Mouse (Mus musculus) heart, embryonic 12.5 days (tissue): ENCODE data around the gene Dennd4a. TPM values are rescaled to one million over a fixed set of nuclear protein-coding genes. Genes with fewer than 3 reads are reported as not detected.
A peak's percentile ranks its signal among the peaks of the same experiment; 100 is the strongest.

ENCODE experiments used
- ATAC-seq: fragments of 200-750 bp; cut with Nextera tagmentation; 2 replicates; pipeline ENCODE4 v1.8.0; 2017; ENCODE audit warnings: moderate TSS enrichment, moderate library complexity; ENCODE audit not compliant: insufficient number of reproducible peaks, low FRiP score
- H3K27ac ChIP-seq: fragments of 300-500 bp; sonication (generic); 2 replicates; pipeline ENCODE4 v1.5.1; 2016; ENCODE audit warnings: mild to moderate bottlenecking, moderate library complexity; ENCODE audit not compliant: poor library complexity, severe bottlenecking
- H3K27me3 ChIP-seq: fragments of 300-500 bp; sonication (generic); replicated peaks from 2 replicates; pipeline ENCODE4 v1.6.1; 2016; ENCODE audit warnings: mild to moderate bottlenecking, moderate library complexity
- H3K36me3 ChIP-seq: fragments of 300-500 bp; sonication (generic); 2 replicates; pipeline ENCODE4 v1.6.1; 2016; ENCODE audit warnings: mild to moderate bottlenecking, moderate library complexity
- H3K4me1 ChIP-seq: fragments of 300-500 bp; sonication (generic); replicated peaks from 2 replicates; pipeline ENCODE4 v1.6.1; 2016; ENCODE audit warnings: mild to moderate bottlenecking
- H3K4me2 ChIP-seq: fragments of 300-500 bp; sonication (generic); 2 replicates; pipeline ENCODE4 v1.6.1; 2016; ENCODE audit warnings: mild to moderate bottlenecking, moderate library complexity
- H3K4me3 ChIP-seq: fragments of 300-500 bp; sonication (generic); 2 replicates; pipeline ENCODE4 v1.5.1; 2016; ENCODE audit warnings: mild to moderate bottlenecking
- H3K9ac ChIP-seq: fragments of 300-500 bp; sonication (generic); 2 replicates; pipeline ENCODE4 v1.6.1; 2016; ENCODE audit warnings: mild to moderate bottlenecking, moderate library complexity
- H3K9me3 ChIP-seq: fragments of 300-500 bp; sonication (generic); replicated peaks from 2 replicates; pipeline ENCODE4 v1.6.1; 2016; ENCODE audit warnings: mild to moderate bottlenecking, moderate library complexity
- WGBS: fragments of 180-500 bp; shearing (Covaris S2); methylation state at CpG from one replicate; pipeline ENCODE4 v1.1.7; 2016; 5-methylcytosine and 5-hydroxymethylcytosine counted together
- polyA plus RNA-seq: library from polyadenylated mRNA; unstranded; fragments of >200 nt; fragmentation: Nextera tagmentation; extraction: Ambion mirVana; gene quantifications from 2 replicates; pipeline ENCODE4 v1.2.1, GENCODE M21; 2016

Gene Dennd4a
- polyA plus RNA-seq, result 5.4 and 8.0 TPM in 2 replicates

- Histone ChIP-seq H3K27me3 (no peaks in the 10 kb centered on the region), H3K36me3 (no peaks in the 10 kb centered on the region), H3K9ac (peak within 1 kb of the TSS; percentile 77), H3K4me2 (peak within 1 kb of the TSS; percentile 83), H3K4me3 (peak within 1 kb of the TSS; percentile 90), H3K4me1 (peaks cover 5% of the 10 kb centered on the region; the same call in 1 of the 2 replicates), H3K9me3 (no peaks in the 10 kb centered on the region), H3K27ac (peak within 1 kb of the TSS; percentile 94)
- WGBS, result under 1% methylated on average over 51 of the region's 51 CpGs
- ATAC-seq, result peak; percentile 98
Observed at GRCm38 (mm10) chr9:64810822-64811537, at the start of gene Dennd4a. TSS of gene Dennd4a (plus strand) at chr9:64811340.

DNA sequence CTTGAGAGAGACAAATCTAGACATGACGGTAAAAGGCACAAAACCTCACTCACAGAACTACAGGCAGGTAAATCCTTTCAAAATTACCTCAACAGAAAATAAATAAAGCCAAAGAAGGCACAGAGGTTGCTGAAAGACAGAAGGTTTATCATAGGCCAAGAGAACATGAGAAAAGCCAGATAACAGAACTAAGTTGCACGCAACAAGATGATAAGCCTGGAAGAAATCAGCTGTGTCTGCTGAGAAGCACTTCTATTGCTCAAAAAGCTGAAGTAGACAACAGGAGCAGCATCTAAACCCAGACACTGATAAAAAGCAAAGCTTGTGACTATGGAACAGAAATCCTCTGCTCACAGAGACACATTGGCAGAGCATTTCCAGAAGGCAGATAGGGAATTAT, 46.3 kb upstream of the Dennd4a start:
- no peak overlapping the region for H3K27ac ChIP-seq
- H3K4me2 ChIP-seq, result no peak overlapping the region
- no peaks in the 10 kb centered on the region for H3K9me3 ChIP-seq
- 0 out of 2 replicates have a peak, but pooled peaks cover 4% of the 10 kb centered on the region for H3K4me1 ChIP-seq
- H3K9ac ChIP-seq, result no peak overlapping the region
- no peaks in the 10 kb centered on the region for H3K27me3 ChIP-seq
- H3K36me3 ChIP-seq, result no peaks in the 10 kb centered on the region
- ATAC-seq, result no peak
- H3K4me3 ChIP-seq, result no peak overlapping the region
- 37% methylated on average over 2 of the region's 2 CpGs for WGBS

DNA sequence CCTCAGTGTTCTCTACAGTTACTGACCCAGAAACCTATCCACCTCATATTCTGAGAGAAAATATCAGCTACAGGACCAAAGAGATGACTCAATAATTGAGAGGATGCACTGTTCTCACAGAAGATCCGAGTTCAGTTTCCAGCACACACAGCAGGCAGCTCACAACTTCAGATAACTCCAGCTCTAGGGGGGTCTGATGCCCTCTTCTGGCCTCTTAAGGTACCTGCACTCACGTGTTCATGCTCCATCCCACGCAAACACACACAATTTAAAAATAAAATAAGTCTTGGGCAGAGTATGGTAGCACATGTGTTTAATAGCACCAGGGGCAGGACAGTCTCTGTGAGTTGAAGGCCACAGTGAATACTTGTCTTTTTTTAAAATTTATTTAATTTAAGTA, 45.0 kb upstream of the Dennd4a start:
- Histone ChIP-seq H3K9me3 (no peaks in the 10 kb centered on the region), H3K36me3 (no peaks in the 10 kb centered on the region), H3K4me3 (no peak overlapping the region), H3K4me2 (no peak overlapping the region), H3K4me1 (peaks cover 13% of the 10 kb centered on the region), H3K27ac (no peak overlapping the region), H3K9ac (no peak overlapping the region), H3K27me3 (no peaks in the 10 kb centered on the region)
- WGBS, result 87% methylated on average over 3 of the region's 3 CpGs
- ATAC-seq, result no peak

DNA sequence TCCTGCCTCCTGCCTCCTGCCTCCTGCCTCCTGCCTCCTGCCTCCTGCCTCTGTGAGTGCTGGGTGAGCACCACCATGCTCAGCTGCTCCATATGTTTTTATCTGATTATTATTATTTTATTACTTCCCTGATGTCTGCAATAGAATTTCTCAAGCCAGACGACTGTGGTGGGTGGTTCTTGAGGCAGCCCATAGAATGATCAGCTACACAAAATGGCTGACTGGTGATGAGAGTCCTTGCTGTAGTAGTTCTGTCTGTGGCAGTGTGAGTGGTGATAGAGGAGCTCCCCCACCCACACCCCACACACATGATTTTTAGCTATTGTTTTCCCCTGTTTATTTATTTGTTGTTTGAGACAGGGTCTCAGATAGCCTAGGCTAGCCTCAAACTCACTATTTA, 43.3 kb upstream of the Dennd4a start:
- Histone ChIP-seq H3K4me2 (no peak overlapping the region), H3K36me3 (no peaks in the 10 kb centered on the region), H3K9me3 (no peaks in the 10 kb centered on the region), H3K4me1 (peaks cover 20% of the 10 kb centered on the region), H3K27ac (no peak overlapping the region), H3K27me3 (no peaks in the 10 kb centered on the region), H3K4me3 (no peak overlapping the region), H3K9ac (no peak overlapping the region)
- WGBS, result 55% methylated on average over 1 of the region's 1 CpGs
- no peak for ATAC-seq

- no peaks in the 10 kb centered on the region for H3K27me3 ChIP-seq
- no peaks in the 10 kb centered on the region for H3K9me3 ChIP-seq
- ATAC-seq, result no peak
- no peak overlapping the region for H3K4me3 ChIP-seq
- peaks cover 32% of the 10 kb centered on the region for H3K4me1 ChIP-seq
- WGBS, result 52% methylated on average over 9 of the region's 9 CpGs
- H3K27ac ChIP-seq, result no peak overlapping the region
- H3K4me2 ChIP-seq, result no peak overlapping the region
- no peak overlapping the region for H3K9ac ChIP-seq
- no peaks in the 10 kb centered on the region for H3K36me3 ChIP-seq
Observed at GRCm38 (mm10) chr9:64769066-64769695, 42.0 kb upstream of the Dennd4a start.

GRCm38 (mm10) chr9:64769911-64770310, 41.2 kb upstream of the Dennd4a start:
- no peak overlapping the region for H3K27ac ChIP-seq
- 93% methylated on average over 6 of the region's 6 CpGs for WGBS

GRCm38 (mm10) chr9:64770411-64770849, 40.7 kb upstream of the Dennd4a start:
- Histone ChIP-seq H3K9me3 (no peaks in the 10 kb centered on the region), H3K36me3 (no peaks in the 10 kb centered on the region), H3K4me1 (peaks cover 44% of the 10 kb centered on the region), H3K9ac (no peak overlapping the region), H3K4me2 (no peak overlapping the region), H3K27ac (no peak overlapping the region), H3K4me3 (no peak overlapping the region), H3K27me3 (no peaks in the 10 kb centered on the region)
- WGBS, result 71% methylated on average over 5 of the region's 5 CpGs
- ATAC-seq, result no peak

More at GRCm38 (mm10) chr9:64769911-64770310, 41.2 kb upstream of the Dennd4a start:
- Histone ChIP-seq H3K9me3 (no peaks in the 10 kb centered on the region), H3K4me3 (no peak overlapping the region), H3K36me3 (no peaks in the 10 kb centered on the region), H3K27me3 (no peaks in the 10 kb centered on the region), H3K4me1 (peaks cover 39% of the 10 kb centered on the region), H3K4me2 (no peak overlapping the region), H3K9ac (no peak overlapping the region)
- ATAC-seq, result no peak

DNA sequence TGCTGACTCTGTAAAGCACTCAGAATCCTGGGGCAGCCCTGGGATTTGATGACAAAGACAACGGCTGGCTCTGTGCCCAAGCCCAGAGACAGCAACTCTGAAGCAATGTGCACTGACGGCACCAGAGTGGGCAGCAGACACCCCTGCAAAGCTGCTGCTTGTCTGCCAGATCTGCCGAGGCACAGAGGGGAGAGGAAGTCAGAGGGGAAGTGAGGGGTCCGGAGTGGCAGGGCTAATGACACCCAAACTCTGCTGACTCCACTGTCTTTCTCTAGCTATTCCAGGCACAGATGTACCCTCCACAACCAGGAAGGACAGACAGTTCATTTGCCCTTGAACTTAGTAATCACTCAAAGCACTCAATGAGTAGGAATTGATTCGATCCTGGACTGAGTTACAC, 39.9 kb upstream of the Dennd4a start:
- 44% methylated on average over 5 of the region's 5 CpGs for WGBS

DNA sequence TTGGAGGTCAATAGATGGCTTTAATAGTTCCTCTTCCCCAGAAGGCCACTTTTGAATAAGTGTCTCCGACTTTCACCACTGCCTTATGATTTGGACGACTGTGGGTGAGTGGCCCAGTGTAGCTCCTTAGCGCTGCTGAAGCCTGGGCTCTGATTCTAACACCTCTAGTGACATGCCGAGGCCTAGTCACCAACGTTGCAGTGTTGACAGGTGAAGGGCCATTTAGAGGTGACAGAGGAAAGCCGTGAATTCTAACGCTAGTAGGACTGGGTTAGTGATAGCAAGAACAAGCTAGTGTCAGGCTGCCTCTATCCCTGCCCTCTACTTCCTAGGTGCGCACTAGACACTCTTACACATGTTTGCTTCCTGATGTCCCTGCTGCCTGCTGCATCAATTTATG, 37.9 kb upstream of the Dennd4a start:
- Histone ChIP-seq H3K36me3 (no peaks in the 10 kb centered on the region), H3K27me3 (no peaks in the 10 kb centered on the region), H3K4me1 (peaks cover 50% of the 10 kb centered on the region), H3K4me2 (no peak overlapping the region), H3K9me3 (no peaks in the 10 kb centered on the region), H3K4me3 (no peak overlapping the region), H3K9ac (no peak overlapping the region), H3K27ac (peak overlapping the region; percentile 85)
- peak; percentile 46; the same call in 1 of the 2 replicates for ATAC-seq
- WGBS, result 38% methylated on average over 8 of the region's 8 CpGs

More for the DNA sequence above, 39.9 kb upstream of the Dennd4a start:
- H3K9me3 ChIP-seq, result no peaks in the 10 kb centered on the region
- no peak overlapping the region for H3K4me3 ChIP-seq
- H3K27me3 ChIP-seq, result no peaks in the 10 kb centered on the region
- no peak for ATAC-seq
- no peaks in the 10 kb centered on the region for H3K36me3 ChIP-seq
- H3K4me1 ChIP-seq, result peaks cover 48% of the 10 kb centered on the region
- peak overlapping the region; percentile 2; the same call in 1 of the 2 replicates for H3K4me2 ChIP-seq
- no peak overlapping the region for H3K9ac ChIP-seq
- H3K27ac ChIP-seq, result no peak overlapping the region

GRCm38 (mm10) chr9:64773936-64774335, 37.2 kb upstream of the Dennd4a start:
- 57% methylated on average over 4 of the region's 4 CpGs for WGBS

DNA sequence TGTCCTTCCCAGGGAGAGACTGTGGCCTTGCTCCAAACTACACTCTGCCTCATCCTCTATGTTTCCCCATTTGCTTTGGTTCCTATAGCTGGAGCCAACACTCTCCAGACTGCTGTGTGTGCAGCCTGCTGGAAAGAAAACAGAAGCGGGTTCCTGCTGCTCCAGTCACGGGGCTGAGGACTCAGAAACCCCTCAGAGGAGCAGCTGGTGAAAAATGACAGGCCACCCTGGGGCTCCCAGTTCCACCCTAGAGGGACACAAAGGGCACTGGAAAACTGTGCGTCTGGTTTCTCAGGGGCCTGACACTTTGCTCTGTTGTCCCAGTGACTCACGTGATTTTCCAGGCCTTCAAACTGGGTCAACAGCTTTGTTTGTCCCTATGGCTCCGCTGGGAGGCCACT, 36.7 kb upstream of the Dennd4a start:
- no peaks in the 10 kb centered on the region for H3K27me3 ChIP-seq
- H3K36me3 ChIP-seq, result no peaks in the 10 kb centered on the region
- H3K4me2 ChIP-seq, result no peak overlapping the region
- 19% methylated on average over 5 of the region's 5 CpGs for WGBS
- no peak overlapping the region for H3K9ac ChIP-seq
- peak overlapping the region; percentile 85 for H3K27ac ChIP-seq
- peaks cover 49% of the 10 kb centered on the region for H3K4me1 ChIP-seq
- no peak overlapping the region for H3K4me3 ChIP-seq
- no peaks in the 10 kb centered on the region for H3K9me3 ChIP-seq
- ATAC-seq, result peak; percentile 54; the same call in 1 of the 2 replicates

More at GRCm38 (mm10) chr9:64773936-64774335, 37.2 kb upstream of the Dennd4a start:
- no peak overlapping the region for H3K4me3 ChIP-seq
- no peak overlapping the region for H3K4me2 ChIP-seq
- H3K36me3 ChIP-seq, result no peaks in the 10 kb centered on the region
- H3K27me3 ChIP-seq, result no peaks in the 10 kb centered on the region
- H3K4me1 ChIP-seq, result peaks cover 50% of the 10 kb centered on the region
- H3K27ac ChIP-seq, result peak overlapping the region; percentile 85
- no peak for ATAC-seq
- no peak overlapping the region for H3K9ac ChIP-seq
- H3K9me3 ChIP-seq, result no peaks in the 10 kb centered on the region
